Mouse (Mus musculus) intestine, embryonic 15.5 days (tissue): ENCODE results near the gene Ccnl1. TPM values are rescaled to one million over a fixed set of nuclear protein-coding genes. Genes with fewer than 3 reads are reported as not detected.

Source experiments
- ATAC-seq: fragments of 200-750 bp; cut with Nextera tagmentation; 2 replicates; pipeline ENCODE4 v1.8.0; 2017; ENCODE audit warnings: moderate TSS enrichment, moderate library complexity
- H3K27ac ChIP-seq: fragments of 300-500 bp; sonication (generic); 2 replicates; pipeline ENCODE4 v1.5.1; 2015; ENCODE audit warnings: mild to moderate bottlenecking, inconsistent platforms
- H3K27me3 ChIP-seq: fragments of 300-500 bp; sonication (generic); replicated peaks from 2 replicates; pipeline ENCODE4 v1.6.1; 2015; ENCODE audit warnings: inconsistent platforms
- H3K36me3 ChIP-seq: fragments of 300-500 bp; sonication (generic); 2 replicates; pipeline ENCODE4 v1.6.1; 2015; ENCODE audit warnings: inconsistent platforms
- H3K4me1 ChIP-seq: fragments of 300-500 bp; sonication (generic); replicated peaks from 2 replicates; pipeline ENCODE4 v1.6.1; 2015; ENCODE audit warnings: inconsistent platforms
- H3K4me2 ChIP-seq: fragments of 300-500 bp; sonication (generic); replicated peaks from 2 replicates; pipeline ENCODE4 v1.6.1; 2015; ENCODE audit warnings: mild to moderate bottlenecking, inconsistent platforms
- H3K4me3 ChIP-seq: fragments of 300-500 bp; sonication (generic); replicated peaks from 2 replicates; pipeline ENCODE4 v1.5.1; 2015; ENCODE audit warnings: inconsistent platforms
- H3K9ac ChIP-seq: fragments of 300-500 bp; sonication (generic); 2 replicates; pipeline ENCODE4 v1.6.1; 2015; ENCODE audit warnings: inconsistent platforms
- H3K9me3 ChIP-seq: fragments of 300-500 bp; sonication (generic); 2 replicates; pipeline ENCODE4 v1.6.1; 2016; ENCODE audit warnings: inconsistent platforms
- WGBS: fragments of 180-500 bp; shearing (Covaris S2); methylation state at CpG from one replicate; pipeline ENCODE4 v1.1.7; 2015; 5-methylcytosine and 5-hydroxymethylcytosine counted together
- polyA plus RNA-seq: library from polyadenylated mRNA; unstranded; fragments of >200 nt; fragmentation: Nextera tagmentation; extraction: Ambion mirVana; gene quantifications from 2 replicates; pipeline ENCODE4 v1.2.1, GENCODE M21; 2015

Ccnl1 gene
- polyA plus RNA-seq, 1 experiment from 2014 or later: 97.2 TPM

DNA sequence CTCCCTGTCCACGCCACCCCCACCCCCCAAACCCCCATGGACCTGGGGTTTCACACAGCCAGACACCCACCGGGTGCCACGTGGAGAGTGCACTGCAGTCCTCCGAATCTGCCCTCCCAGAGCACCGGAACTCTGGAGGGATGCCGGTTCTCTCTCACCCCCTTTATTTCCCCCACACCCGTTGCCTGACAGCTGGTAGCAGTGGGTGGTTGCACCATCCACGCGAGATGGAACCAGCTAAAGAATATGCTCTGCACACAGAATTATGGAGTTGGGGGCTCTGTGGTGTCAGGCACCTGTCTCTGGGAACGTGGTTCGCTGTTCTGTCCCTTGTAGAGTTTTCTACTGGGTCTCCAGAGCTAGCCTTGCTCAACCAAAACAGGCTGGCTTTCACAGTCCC lies 45.8 kb downstream of the Ccnl1 start:
- no peak overlapping the region for H3K4me3 ChIP-seq
- ATAC-seq: no peak
- H3K4me2 ChIP-seq: no peak overlapping the region
- no peak overlapping the region for H3K9ac ChIP-seq
- H3K9me3 ChIP-seq: no peaks in the 10 kb centered on the region
- H3K27me3 ChIP-seq: no peaks in the 10 kb centered on the region
- no peak overlapping the region for H3K27ac ChIP-seq
- no peaks in the 10 kb centered on the region for H3K4me1 ChIP-seq
- H3K36me3 ChIP-seq: no peaks in the 10 kb centered on the region
- WGBS: 76% methylated on average over 11 of the region's 11 CpGs

- no peaks in the 10 kb centered on the region for H3K27me3 ChIP-seq
- H3K4me3 ChIP-seq: no peak overlapping the region
- H3K9ac ChIP-seq: no peak overlapping the region
- no peaks in the 10 kb centered on the region for H3K9me3 ChIP-seq
- ATAC-seq: no peak
- 85% methylated on average over 3 of the region's 3 CpGs for WGBS
- H3K4me1 ChIP-seq: no peaks in the 10 kb centered on the region
- no peaks in the 10 kb centered on the region for H3K36me3 ChIP-seq
- no peak overlapping the region for H3K4me2 ChIP-seq
- H3K27ac ChIP-seq: no peak overlapping the region
Measured at GRCm38 (mm10) chr3:65911265-65911664, 46.8 kb downstream of the Ccnl1 start.

DNA sequence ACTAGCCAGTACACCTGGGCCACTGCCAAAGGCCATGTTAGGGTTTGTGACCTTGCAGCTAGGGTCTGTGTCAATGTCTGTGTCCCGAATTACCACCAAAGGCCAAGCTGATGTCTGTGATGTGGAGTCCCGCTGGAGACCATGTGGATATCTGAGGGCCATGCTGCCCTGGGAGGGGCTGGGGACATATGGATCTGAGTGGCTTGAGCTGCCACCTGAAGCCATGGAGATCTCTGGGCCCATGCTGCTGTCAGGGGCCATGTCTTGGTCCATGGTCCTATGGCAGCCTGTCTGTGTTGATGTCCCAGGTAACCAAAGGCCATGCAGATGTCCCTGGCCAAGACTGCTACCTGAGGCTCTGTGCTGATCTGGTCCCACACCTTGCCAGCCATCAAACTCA lies 48.6 kb downstream of the Ccnl1 start:
- H3K36me3 ChIP-seq: no peaks in the 10 kb centered on the region
- no peaks in the 10 kb centered on the region for H3K9me3 ChIP-seq
- H3K4me3 ChIP-seq: no peak overlapping the region
- 0 out of 2 replicates have a peak, but pooled peaks cover 2% of the 10 kb centered on the region for H3K4me1 ChIP-seq
- no peak overlapping the region for H3K4me2 ChIP-seq
- no peak for ATAC-seq
- WGBS: 85% methylated on average over 2 of the region's 2 CpGs
- no peaks in the 10 kb centered on the region for H3K27me3 ChIP-seq
- no peak overlapping the region for H3K9ac ChIP-seq
- no peak overlapping the region for H3K27ac ChIP-seq

DNA sequence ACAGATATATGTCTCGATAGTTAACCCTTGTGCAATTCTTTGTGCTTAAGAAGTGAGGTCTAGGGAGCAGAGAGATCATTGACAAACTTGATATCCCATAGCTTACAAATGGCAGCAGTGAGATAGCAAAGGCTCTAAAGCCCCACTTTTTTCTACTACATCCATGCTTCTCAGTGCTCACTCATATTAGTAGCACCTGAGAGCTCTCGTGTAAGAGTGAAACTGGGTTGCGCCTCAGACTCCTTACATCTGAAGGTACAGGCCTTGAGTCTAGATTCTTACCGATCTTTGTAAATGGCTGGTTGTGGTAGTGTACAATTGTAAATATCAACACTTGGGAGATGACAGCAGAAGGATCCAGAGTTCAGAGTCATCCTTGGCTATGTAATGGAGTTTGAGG lies 50.5 kb downstream of the Ccnl1 start:
- H3K27me3 ChIP-seq: no peaks in the 10 kb centered on the region
- no peak overlapping the region for H3K4me3 ChIP-seq
- WGBS: 95% methylated on average over 4 of the region's 4 CpGs
- H3K4me2 ChIP-seq: no peak overlapping the region
- 0 out of 2 replicates have a peak, but pooled peaks cover 2% of the 10 kb centered on the region for H3K4me1 ChIP-seq
- no peak overlapping the region for H3K9ac ChIP-seq
- no peak overlapping the region for H3K27ac ChIP-seq
- H3K36me3 ChIP-seq: no peaks in the 10 kb centered on the region
- H3K9me3 ChIP-seq: no peaks in the 10 kb centered on the region
- no peak for ATAC-seq

DNA sequence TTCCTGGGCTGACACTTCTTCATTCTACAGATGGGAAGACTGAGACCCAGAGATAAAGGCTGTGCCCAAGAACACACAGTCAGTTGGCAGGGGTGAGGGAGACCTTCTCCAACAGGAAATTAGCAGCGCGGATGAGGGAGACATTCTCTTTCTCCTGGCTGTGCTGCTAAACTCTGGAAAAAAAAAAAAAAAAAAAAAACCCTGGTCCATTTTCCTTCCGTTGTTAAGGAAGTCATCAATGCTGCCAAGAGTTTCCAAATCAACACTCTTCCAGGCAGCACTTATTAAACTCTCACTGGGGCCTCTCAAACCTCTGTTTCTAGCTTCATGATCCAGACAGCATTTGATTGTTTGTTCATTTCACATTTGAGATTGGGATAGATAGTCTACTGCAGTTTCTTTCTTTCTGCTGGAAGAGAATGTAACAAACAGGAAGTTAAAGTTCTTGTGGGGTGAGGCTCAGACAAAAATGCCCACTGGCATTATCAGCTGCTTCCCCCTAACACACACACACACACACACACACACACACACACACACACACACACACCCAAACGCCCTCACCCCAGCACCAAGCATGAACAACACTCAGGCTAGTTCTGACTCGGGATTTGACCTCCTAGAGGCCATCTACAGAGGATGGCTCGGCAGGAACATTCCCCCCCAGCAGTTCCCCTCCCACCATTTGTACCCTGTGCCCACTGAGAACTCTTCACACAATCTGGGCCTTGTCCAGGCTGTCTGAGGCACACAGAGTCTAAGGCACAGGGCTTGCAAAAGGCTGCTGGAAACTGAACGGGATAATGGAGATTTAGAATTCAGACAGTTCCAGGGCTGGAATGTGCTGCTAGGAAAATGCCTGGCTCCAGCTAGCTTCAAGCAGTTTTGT lies 52.5 kb downstream of the Ccnl1 start:
- 29% methylated on average over 7 of the region's 7 CpGs for WGBS
- H3K27me3 ChIP-seq: no peaks in the 10 kb centered on the region
- no peak for ATAC-seq

DNA sequence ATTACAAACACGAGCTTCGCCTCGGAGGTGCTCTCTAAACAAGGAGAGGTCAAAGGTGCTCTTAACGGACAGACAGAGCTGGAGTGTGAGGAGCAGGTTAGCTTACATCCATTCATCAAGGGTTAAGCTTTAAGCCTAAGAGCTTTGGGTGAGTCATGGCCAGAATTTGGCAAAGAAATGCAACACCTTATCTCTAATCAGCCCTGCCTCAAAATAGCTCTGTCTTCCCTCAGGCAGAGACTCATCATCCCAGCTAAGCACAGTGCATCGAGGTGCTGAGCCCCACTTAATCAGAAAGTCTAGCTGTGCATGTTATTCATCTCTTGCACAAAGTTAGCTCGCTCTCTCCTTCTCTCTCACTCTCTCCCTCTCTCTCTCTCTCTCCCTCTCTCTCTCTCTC lies 53.3 kb downstream of the Ccnl1 start:
- H3K36me3 ChIP-seq: no peaks in the 10 kb centered on the region
- H3K4me1 ChIP-seq: 0 out of 2 replicates have a peak, but pooled peaks cover 2% of the 10 kb centered on the region
- H3K4me3 ChIP-seq: no peak overlapping the region
- WGBS: 11% methylated on average over 6 of the region's 6 CpGs
- ATAC-seq: no peak
- no peak overlapping the region for H3K27ac ChIP-seq
- no peaks in the 10 kb centered on the region for H3K27me3 ChIP-seq
- no peaks in the 10 kb centered on the region for H3K9me3 ChIP-seq
- H3K4me2 ChIP-seq: no peak overlapping the region
- no peak overlapping the region for H3K9ac ChIP-seq

More for the DNA sequence above, 52.5 kb downstream of the Ccnl1 start:
- H3K4me2 ChIP-seq: no peak overlapping the region
- no peaks in the 10 kb centered on the region for H3K9me3 ChIP-seq
- H3K9ac ChIP-seq: no peak overlapping the region
- H3K4me3 ChIP-seq: no peak overlapping the region
- H3K36me3 ChIP-seq: no peaks in the 10 kb centered on the region
- no peak overlapping the region for H3K27ac ChIP-seq
- H3K4me1 ChIP-seq: 0 out of 2 replicates have a peak, but pooled peaks cover 2% of the 10 kb centered on the region

- H3K4me1 ChIP-seq: 0 out of 2 replicates have a peak, but pooled peaks cover 2% of the 10 kb centered on the region
- no peak for ATAC-seq
- H3K27ac ChIP-seq: no peak overlapping the region
- no peak overlapping the region for H3K4me2 ChIP-seq
- WGBS: 11% methylated on average over 4 of the region's 4 CpGs
- H3K9me3 ChIP-seq: no peaks in the 10 kb centered on the region
- no peaks in the 10 kb centered on the region for H3K27me3 ChIP-seq
- H3K9ac ChIP-seq: no peak overlapping the region
- no peak overlapping the region for H3K4me3 ChIP-seq
- H3K36me3 ChIP-seq: no peaks in the 10 kb centered on the region
Measured at GRCm38 (mm10) chr3:65904106-65904505, 53.9 kb downstream of the Ccnl1 start.

DNA sequence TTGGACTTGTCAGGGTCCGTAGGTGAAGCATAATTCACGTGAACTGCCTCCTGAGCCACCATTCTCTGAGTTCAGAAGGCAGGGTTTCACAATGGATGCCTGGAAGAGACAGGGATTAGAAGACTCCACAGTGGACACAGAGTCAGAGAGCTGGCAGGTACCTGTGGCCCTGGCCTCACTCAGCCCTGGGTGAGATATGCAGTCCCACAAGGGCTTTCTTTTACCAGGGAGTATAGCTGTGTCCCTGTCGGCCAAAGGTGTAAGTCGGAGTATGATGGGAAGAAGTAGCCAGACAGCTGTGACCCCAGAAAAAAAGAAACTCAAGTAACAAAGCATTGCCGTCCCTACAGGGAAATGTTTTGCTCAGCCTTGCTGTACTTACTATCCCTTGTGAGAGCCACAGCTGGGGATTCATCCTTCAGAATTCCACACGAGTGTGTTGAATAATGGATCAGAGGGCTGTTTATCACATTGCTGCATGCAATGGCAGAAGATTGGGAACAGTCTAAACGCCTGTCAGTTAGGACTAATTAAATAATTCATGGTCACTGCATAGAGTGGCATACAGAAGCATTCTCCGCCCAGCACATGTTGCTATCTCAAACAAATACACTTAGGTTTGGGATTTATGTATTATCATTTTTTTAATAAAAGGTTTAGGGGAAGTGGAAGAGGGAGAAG lies 59.3 kb downstream of the Ccnl1 start:
- no peak overlapping the region for H3K4me3 ChIP-seq
- H3K27me3 ChIP-seq: no peaks in the 10 kb centered on the region
- no peak for ATAC-seq
- H3K4me1 ChIP-seq: no peaks in the 10 kb centered on the region
- H3K36me3 ChIP-seq: no peaks in the 10 kb centered on the region
- H3K4me2 ChIP-seq: no peak overlapping the region
- no peaks in the 10 kb centered on the region for H3K9me3 ChIP-seq
- H3K9ac ChIP-seq: no peak overlapping the region
- 57% methylated on average over 8 of the region's 8 CpGs for whole genome bisulfite sequencing
- H3K27ac ChIP-seq: no peak overlapping the region

GRCm38 (mm10) chr3:65897233-65897993 lies 60.6 kb downstream of the Ccnl1 start:
- Histone ChIP-seq H3K36me3 (no peaks in the 10 kb centered on the region), H3K9ac (no peak overlapping the region), H3K4me1 (no peaks in the 10 kb centered on the region), H3K27me3 (no peaks in the 10 kb centered on the region), H3K27ac (no peak overlapping the region), H3K9me3 (no peaks in the 10 kb centered on the region), H3K4me2 (no peak overlapping the region), H3K4me3 (no peak overlapping the region)
- WGBS: 20% methylated on average over 3 of the region's 3 CpGs
- no peak for ATAC-seq
